9 mouse cellular contexts compared by ENCODE assay signal in genomic region chr6:22097709-22098108, GRCm38 (mm10).
A peak's percentile ranks its signal among the peaks of the same experiment; 100 is the strongest.
DNase-seq lines count a peak whose midpoint lies in the region; ATAC-seq lines count a peak whose summit lies in the region.
"Had no signal": no experiment of that assay in that cellular context is flagged by ENCODE, and none has a peak within 500 bp of the region (broad histone marks: within the 10 kb centered on the region; RNA-seq: fewer than 3 reads in every experiment).

No protein-coding gene starts in this region.

- H3K9ac ChIP-seq in midbrain, embryonic 11.5 days (ENCODE audit: low read length) = no peak overlapping the region
- H3K9ac ChIP-seq in midbrain, embryonic 13.5 days (replicated peaks) = no peak overlapping the region
- H3K9ac ChIP-seq: liver, embryonic 13.5 days had no signal

- no peak overlapping the region for H3K27ac ChIP-seq in midbrain, embryonic 11.5 days (ENCODE audit: low read depth, low read length)
- H3K27ac ChIP-seq in midbrain, embryonic 13.5 days = no peak overlapping the region
- H3K27ac ChIP-seq: liver, embryonic 13.5 days had no signal

- WGBS in midbrain, embryonic 11.5 days = 52% methylated on average over 2 of the region's 2 CpGs
- 41% methylated on average over 2 of the region's 2 CpGs for WGBS in midbrain, embryonic 13.5 days

- H3K9me3 ChIP-seq in midbrain, embryonic 11.5 days (ENCODE audit: control insufficient read depth, low read length) = no peaks in the 10 kb centered on the region
- no peaks in the 10 kb centered on the region for H3K9me3 ChIP-seq in midbrain, embryonic 13.5 days
- H3K9me3 ChIP-seq: liver, embryonic 13.5 days had no signal

- H3K36me3 ChIP-seq in midbrain, embryonic 11.5 days (ENCODE audit: control insufficient read depth, insufficient read depth, low read length) = no peaks in the 10 kb centered on the region
- no peaks in the 10 kb centered on the region for H3K36me3 ChIP-seq in midbrain, embryonic 13.5 days
- H3K36me3 ChIP-seq: liver, embryonic 13.5 days had no signal

- H3K4me1 ChIP-seq in midbrain, embryonic 11.5 days (ENCODE audit: control insufficient read depth, insufficient read depth, low read length) = no peaks in the 10 kb centered on the region
- H3K4me1 ChIP-seq in midbrain, embryonic 13.5 days (replicated peaks) = no peaks in the 10 kb centered on the region
- H3K4me1 ChIP-seq: liver, embryonic 13.5 days had no signal

- no peaks in the 10 kb centered on the region for H3K27me3 ChIP-seq in midbrain, embryonic 11.5 days (ENCODE audit: control insufficient read depth, insufficient read depth, low read length)
- H3K27me3 ChIP-seq in midbrain, embryonic 13.5 days = peaks cover 15% of the 10 kb centered on the region; the same call in 1 of the 2 replicates
- H3K27me3 ChIP-seq: liver, embryonic 13.5 days had no signal

- no peak overlapping the region for H3K4me2 ChIP-seq in midbrain, embryonic 11.5 days
- H3K4me2 ChIP-seq in midbrain, embryonic 13.5 days (replicated peaks) = no peak overlapping the region
- H3K4me2 ChIP-seq: liver, embryonic 13.5 days had no signal

- peak; percentile 16 for DNase-seq in cerebellum, adult 8-10 months
- no peak for DNase-seq in cerebellum, adult 9-11 months
- peak; percentile 91 for DNase-seq in midbrain, embryonic 11.5 days (ENCODE audit: low spot score, missing footprints)
- peak; percentile 33 for DNase-seq in cerebellum, adult 9-10 months
- peak; percentile 27 for DNase-seq in induced T-regulatory cell, adult 2 months (ENCODE audit: low read depth)
- DNase-seq in spleen, adult 12 weeks (ENCODE audit: low spot score) = no peak
- DNase-seq: liver, embryonic 13.5 days had no signal

- H3K4me3 ChIP-seq in midbrain, embryonic 11.5 days (ENCODE audit: low read depth, low read length) = no peak overlapping the region
- H3K4me3 ChIP-seq in midbrain, embryonic 13.5 days (replicated peaks) = no peak overlapping the region
- H3K4me3 ChIP-seq: liver, embryonic 13.5 days had no signal

- ATAC-seq in midbrain, embryonic 11.5 days (ENCODE audit: low FRiP score) = no peak
- ATAC-seq in midbrain, embryonic 13.5 days = no peak
- peak; percentile 57; the same call in 1 of the 2 replicates for ATAC-seq in megakaryocyte, adult 5-6 weeks (ENCODE audit: poor library complexity, severe bottlenecking)

Comparison
In these comparisons a context has a peak if more than half of its experiments do, and no peak if none do; other contexts are left out.
1. DNase-seq: peak in cerebellum, adult 8-10 months (single experiment), midbrain, embryonic 11.5 days (single experiment), cerebellum, adult 9-10 months (single experiment) and induced T-regulatory cell, adult 2 months (single experiment); none in cerebellum, adult 9-11 months (single experiment) and spleen, adult 12 weeks (single experiment).